Mouse (Mus musculus): Measurements from ENCODE around the gene Ski.

Gene Ski

DNA sequence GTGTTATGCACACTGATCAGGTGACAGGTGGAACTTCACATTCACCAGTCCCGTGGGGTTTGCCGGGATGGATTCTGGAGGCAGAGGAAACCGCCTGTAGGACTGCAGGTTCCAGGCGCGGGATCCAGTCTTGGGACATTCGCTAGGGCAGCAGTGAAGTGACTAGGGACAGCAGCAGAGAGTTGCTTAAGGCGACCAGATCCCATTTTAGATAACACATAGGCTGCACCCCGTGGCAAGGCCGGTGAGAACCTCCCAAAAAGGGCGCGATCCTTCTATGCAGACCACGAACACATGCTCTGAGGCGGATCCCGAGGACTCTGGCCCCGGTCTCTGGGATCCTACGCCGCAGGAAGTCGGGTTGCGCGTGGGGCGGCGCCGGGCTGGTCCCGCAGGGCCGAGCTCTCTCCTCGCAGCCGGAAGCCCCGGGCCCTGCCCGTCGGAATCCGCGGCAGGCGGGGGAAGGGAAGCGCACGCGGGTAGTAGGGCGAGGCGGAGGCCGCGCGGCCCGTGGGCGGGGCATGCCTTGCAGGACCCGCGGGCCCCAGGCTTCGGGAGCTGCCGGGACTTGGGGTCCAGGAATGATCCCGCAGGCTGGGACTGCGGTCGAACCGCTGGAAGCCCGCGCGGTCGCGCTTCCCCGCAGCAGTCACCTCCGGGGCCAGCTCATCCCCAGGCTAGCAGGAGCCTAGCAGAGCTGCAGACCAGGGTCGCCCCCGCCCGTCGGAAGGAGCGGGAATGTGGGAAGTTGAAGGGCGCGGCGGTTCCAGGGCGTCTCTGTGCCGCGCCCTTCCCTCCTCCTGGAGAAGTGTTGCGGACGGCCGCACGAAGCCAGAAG lies 71.9 kb downstream of the Ski start:
- DNase-seq (ENCODE audit: low read depth), result peak; percentile 69

DNA sequence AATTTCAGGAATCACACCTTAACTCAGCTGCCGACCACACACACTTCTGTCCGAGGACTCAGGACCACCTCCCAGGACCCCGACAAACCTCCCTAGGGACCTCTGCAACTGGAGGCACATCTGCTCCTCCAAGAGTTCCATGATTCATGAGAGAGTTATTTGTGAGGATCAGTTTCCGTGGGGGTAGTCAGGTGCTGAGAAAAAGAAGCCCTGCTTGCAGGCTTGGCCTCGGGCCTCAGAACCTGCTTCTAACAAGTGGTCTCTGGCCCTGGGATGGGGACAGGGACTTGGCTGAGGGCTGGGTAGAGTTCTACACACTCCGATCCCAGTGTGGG lies 72.5 kb downstream of the Ski start:
- DNase-seq (ENCODE audit: low read depth), result no peak

DNA sequence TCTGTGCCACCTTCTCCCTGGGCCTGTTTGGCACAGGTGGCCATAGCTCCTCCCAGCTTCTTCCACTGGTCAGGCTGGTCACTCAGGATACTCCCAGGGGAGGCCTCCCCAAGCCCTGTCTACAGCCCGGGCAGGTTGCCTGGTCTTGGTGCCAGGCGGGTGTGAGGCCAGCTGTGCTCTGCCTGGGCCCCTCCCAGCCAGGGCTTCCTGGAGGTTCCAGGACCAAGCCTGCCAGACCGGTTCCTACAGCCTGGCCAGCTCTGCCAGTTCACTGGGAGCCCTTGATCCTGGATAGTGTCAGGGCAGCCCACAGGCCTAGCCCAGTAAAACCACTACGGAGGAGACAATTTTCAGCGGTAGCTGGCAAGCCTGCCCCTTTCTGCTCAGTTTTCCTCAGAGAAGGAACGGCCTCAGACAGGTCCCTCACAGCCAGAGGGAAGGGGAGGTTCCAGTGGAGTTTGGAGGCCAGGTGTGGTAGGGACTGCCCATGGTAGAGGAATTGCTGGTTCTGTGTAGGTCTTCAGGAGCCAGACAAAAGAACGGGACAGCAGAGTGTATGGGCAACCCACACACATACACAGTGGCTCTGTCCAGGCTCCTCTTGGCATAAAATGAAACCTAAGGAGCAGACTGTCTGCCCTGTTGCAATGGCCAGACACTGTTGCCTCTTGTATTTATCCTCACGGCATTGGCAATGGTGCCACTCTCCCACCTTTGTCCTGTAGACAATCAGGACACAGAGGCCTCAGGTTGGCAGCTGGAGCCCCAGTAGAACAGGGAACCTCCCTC lies 73.3 kb downstream of the Ski start:
- DNase-seq (ENCODE audit: low read depth), result no peak

- no peak for DNase-seq (ENCODE audit: low read depth)
Measured at GRCm38 (mm10) chr4:155148453-155148852, 73.9 kb downstream of the Ski start.

DNA sequence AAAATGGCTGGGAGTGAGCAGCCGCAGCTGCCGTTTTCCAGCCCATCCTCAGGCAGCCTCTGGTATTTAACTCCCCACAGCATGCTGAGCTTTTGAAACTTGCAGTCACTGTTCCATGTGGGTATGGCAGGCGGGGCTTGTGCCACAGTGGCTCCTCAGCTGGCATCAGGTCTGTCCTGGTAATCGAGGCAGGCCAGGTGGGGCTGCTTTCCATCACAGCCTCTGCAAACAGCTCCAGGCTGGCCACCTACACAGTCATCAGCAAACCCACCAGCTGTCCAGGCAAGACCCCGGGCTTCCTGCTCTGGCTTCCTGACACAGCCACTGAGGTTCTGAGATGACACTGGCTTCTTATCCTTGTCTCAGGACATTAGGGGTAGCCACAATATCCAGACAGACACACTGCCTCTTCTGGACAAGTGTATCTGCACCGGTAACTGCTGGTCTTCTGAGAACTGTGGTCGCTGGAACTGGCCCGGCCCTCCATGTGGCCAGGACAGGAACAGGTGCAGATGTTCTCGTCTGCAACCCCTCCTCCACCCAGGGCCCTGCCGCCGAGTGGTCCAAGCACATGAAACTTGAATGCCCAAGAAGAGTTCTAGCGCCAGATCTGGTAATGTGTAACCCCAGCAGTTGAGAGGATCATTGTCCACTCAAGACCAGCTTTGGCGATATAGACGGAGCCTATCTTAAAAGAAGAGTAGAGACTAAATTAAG lies 76.1 kb downstream of the Ski start:
- no peak for DNase-seq (ENCODE audit: low read depth)

- DNase-seq (ENCODE audit: low read depth), result peak; percentile 40
Measured at GRCm38 (mm10) chr4:155144548-155145180, 77.7 kb downstream of the Ski start.

DNA sequence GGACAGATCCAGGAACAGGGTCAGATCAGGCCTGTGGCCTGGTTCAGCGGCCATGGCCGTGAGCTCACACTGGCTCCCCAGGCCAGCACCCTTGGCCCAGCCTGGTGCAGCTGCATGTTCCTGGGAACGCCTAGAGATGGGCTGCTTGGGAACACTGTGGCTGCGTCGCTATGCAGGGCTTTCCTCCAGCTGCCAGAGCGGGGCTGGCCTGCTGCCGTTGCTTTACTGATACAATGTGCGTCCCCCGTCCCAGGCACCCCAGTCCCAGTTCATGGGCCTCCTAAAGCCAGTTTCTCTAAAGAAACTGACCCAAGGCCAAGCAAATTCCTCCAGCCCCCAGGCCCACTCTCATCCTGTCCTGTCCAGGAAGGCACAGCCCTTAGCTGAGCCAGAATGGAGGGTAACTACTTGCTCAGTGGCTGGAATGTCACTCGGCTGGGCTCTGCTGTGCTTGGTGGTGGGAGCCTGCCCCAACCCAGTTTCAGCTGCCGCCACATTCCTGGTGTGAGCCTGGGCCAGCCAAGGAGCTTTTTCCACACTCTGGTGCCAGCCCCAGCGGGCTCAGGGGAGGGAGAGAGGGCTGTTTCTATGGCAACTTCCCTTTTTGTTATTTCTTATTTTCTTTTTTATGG lies 78.4 kb downstream of the Ski start:
- no peak for DNase-seq (ENCODE audit: low read depth)

GRCm38 (mm10) chr4:155143411-155143810 lies 79.0 kb downstream of the Ski start:
- DNase-seq (ENCODE audit: low read depth), result no peak

- no peak for DNase-seq (ENCODE audit: low read depth)
Measured at GRCm38 (mm10) chr4:155142836-155143235, 79.6 kb downstream of the Ski start.

GRCm38 (mm10) chr4:155140795-155141265 lies 81.6 kb downstream of the Ski start:
- peak; percentile 60 for DNase-seq (ENCODE audit: low read depth)

- no peak for DNase-seq (ENCODE audit: low read depth)
Measured at GRCm38 (mm10) chr4:155140150-155140549, 82.2 kb downstream of the Ski start.

DNA sequence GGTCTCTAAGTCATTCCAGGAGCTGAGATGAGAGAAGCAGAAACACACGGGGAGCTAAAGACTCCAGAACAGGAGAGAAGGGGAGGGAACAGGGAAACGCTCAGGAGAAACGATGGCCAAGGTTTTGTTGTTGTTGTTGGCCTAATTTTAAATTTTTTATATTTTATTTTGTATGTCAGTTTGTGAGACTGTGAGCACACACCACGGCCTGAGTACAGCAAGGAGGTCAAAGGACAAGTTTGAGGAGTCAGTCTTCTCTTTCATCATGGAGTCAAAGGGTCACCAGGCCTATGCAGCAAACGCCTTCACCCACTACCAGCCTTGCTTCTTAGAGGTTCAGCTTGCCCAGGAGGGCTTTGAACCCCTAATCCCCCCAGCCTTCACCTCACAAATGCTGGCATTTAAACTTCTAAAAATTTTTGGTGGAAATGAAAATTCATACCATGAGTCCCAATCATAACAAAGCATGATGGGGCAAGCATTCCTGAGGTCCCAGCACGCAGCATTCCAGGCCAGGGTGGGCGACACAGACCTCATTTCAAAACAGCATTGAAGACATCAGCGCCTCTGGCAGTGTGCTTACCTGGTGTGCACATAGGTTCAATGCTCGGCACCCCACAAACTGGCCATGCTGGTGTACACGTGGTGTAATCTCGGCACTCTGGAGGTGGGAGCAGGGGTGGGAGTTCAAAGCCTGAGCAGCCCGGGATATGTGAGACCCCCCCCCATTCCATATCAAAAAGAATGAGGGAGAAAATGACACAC lies 82.9 kb downstream of the Ski start:
- DNase-seq (ENCODE audit: low read depth), result no peak

DNA sequence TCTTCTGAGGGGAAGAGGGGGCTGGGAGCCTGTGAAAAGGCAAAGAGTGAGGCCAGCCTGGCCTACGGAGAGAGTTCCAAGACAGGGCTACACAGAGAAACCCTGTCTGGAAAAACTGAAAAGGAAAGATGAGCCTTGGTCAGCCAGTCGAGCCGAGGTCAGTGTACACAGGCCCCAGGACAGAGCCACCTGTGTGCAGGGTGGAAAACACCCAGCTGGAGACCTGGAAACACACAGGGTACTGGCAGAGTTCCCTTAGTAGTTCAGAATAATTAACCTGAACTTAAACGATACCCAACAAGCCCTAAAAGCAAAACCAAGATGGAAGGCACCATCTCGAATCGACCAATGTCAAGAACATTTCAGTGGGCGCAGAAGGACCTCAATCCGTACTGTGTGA lies 83.9 kb downstream of the Ski start:
- no peak for DNase-seq (ENCODE audit: low read depth)

DNA sequence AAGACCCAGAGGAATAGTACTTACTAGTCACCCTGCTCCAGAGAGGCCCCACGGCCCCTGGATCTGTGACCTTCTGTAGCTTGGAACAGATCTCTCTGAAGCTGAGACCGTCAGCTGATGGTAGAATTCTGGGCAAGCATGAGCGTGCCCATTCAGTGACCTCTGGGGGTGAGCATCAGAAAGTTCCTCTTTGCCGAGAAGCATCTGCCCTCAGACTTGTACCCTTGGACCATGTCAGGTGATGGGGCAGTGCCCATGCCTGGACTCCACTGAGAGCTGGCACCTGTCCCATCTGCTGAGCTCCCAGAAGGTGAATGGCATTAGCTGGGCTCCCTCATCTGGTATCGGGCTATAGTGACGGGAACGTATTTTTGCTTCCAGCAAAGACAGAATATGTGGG lies 84.5 kb downstream of the Ski start:
- no peak for DNase-seq (ENCODE audit: low read depth)

DNA sequence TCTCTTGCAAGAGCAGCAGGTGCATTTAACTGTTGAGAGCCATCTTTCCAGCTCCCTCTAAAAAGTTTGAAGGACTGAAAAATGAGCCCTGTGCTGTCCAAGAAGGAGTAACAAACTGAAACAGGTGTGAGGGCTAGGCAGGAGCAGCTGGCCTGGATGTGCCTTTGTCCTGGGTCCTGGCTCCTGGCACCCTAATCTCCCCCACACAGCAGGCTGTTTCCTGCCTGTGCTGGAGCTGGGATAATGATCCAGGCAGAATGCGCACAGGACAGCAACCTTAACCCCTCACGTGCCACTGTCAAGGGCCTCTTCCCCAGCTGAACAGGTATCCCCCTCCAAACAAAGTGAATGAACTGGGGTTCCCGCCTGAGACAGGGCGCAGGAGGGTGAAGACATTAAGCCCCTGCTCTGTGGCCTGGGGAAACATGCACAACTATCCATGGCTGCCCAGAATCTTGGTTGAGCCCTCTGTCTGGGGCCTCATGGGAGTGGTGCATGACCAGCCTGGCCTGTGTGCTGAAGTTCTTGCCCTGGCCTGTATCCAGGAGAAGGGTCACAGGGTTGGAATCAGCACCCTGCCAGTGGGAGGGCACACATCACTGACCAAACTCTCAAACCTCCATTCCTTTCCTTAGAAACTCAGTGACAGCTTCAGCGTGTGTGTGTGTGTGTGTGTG lies 86.3 kb downstream of the Ski start:
- no peak for DNase-seq (ENCODE audit: low read depth)

DNA sequence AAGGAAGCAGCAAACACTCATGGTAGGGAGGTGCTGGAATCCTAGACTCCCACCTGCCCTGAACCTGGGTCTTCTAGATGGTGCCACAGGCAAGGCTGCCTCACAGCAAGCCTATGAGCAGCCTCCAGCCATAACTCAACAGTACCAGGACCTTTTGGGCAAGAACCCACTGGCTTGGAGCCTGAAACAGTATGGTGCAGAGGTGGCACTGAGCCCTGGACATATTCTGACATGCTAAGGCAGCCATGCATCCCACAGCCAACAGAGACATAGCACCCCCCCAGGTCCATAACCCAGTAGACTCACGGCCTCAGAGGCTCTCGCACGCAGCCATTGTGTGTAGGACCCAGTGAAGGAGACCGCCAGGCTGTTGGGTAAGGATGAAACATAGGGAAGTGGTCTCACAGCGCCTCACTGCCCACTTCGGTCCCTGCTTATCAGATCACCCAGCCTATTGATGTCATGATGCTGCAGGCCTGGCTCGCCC lies 87.7 kb downstream of the Ski start:
- no peak for DNase-seq (ENCODE audit: low read depth)

DNA sequence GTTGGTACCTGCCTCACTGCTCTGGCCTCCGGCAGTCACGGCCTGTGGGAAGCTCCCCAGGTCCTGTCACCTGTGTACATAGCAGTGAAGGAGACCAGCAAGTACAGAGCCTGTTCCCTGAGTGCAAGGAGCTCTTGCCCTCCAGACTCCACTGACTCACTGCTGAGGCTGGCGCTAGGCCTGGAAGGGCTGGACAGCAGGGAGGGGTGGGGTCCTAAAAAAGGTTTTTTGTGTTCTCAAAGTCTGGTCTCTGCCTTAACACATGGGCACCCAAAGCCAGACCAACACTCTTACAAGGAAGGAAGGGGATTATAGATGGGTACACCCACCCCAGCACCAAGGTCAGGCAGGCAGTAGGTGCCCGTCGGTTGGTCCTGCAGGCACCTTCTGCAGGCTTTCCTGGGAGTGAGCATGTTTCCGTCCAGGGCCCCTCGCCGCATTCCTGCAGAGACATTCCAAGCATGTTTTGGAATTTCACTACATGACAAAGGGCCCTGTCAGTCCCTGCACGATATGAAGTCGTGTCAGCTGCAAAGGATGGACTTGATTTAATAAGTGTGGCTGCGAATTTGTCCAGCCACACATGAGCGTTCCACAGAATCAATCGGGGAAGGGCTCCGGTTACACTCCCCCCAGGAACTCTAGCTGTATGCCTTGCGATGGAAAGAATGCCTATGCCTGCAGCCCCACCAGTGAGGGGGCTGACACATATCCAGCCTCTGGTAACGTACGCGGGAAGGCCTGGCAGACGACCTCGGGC lies 88.6 kb downstream of the Ski start:
- no peak for DNase-seq (ENCODE audit: low read depth)

DNA sequence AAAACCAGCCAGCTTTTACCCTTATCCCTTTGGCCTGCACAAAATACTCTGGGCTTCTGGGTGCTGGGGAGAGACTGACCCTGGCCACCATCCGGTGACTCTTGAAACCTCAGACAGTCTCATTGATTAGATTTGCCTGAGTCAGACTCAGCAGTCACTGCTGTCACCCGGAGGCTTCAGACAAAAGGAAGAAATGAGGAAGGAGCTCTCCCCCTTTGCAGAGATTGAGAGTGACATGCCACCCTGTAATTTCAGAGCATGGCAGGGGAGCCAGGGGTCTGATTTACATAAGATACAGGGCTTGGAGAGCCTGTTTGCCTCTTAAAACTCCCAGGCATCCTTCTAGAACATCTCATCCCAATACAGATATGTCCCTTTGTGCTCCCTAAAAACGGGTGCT lies 89.2 kb downstream of the Ski start:
- peak; percentile 34 for DNase-seq (ENCODE audit: low read depth)

DNA sequence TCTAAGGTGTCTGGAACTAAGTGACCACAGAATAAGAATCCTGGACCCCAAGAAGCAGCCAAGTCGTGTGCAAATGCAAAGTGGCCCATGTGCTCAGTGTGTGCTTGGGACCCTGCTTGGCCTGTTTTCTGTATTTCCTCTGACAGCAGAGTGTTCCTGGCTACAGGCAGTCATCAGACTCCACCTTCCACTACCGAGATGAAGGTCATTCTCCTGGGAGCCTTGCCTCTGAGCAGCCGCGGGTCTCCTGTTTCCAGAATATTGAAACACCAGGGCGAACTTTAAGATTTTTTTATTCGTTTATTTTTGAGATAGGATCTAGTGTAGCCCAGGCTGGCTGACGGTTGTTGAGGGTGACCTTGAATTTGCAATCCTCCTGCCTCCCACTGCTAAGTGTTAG lies 91.8 kb downstream of the Ski start:
- no peak for DNase-seq (ENCODE audit: low read depth)

GRCm38 (mm10) chr4:155129996-155130395 lies 92.4 kb downstream of the Ski start:
- no peak for DNase-seq (ENCODE audit: low read depth)

Data from 416B (cell line).